Mouse (Mus musculus): ENCODE results near the gene Birc5. TPM values are rescaled to one million over a fixed set of nuclear protein-coding genes. Genes with fewer than 3 reads are reported as not detected.
A peak's percentile ranks its signal among the peaks of the same experiment; 100 is the strongest.

The Birc5 gene
- polyA plus RNA-seq, 1 experiment = 11.6 TPM

- DNase-seq (ENCODE audit: low read depth in 1 of 2, low spot score in 2 of 2) = no peak
- no peaks in the 10 kb centered on the region for H3K4me1 ChIP-seq (ENCODE audit: control insufficient read depth, insufficient read depth, insufficient read length)
- WGBS = 69% methylated on average over 1 of the region's 1 CpGs
- no peaks in the 10 kb centered on the region for H3K27me3 ChIP-seq (ENCODE audit: control insufficient read depth, insufficient read depth, low read length)
- H3K4me3 ChIP-seq (ENCODE audit: extremely low read depth, insufficient read depth, insufficient read length) = no peak overlapping the region
- TF ChIP-seq POLR2A (IDR thresholded peaks at IDR 0.05; ENCODE audit: low read depth, low read length) (no peak), CTCF (IDR thresholded peaks at IDR 0.05; ENCODE audit: extremely low read depth, insufficient read depth, insufficient read length, insufficient replicate concordance) (no peak)
- no peak overlapping the region for H3K27ac ChIP-seq (ENCODE audit: insufficient read depth, low read length)
- 0 out of 2 replicates have a peak, but pooled peaks cover 2% of the 10 kb centered on the region for H3K36me3 ChIP-seq (ENCODE audit: control insufficient read depth, insufficient read depth, low read length)
These were observed 8.1 kb upstream of the Birc5 start for GRCm38 (mm10) chr11:117840910-117841309.

GRCm38 (mm10) chr11:117843434-117843833, 5.6 kb upstream of the Birc5 start:
- peaks cover 8% of the 10 kb centered on the region; the same call in 1 of the 2 replicates for H3K4me1 ChIP-seq (ENCODE audit: control insufficient read depth, insufficient read depth, insufficient read length)
- H3K27ac ChIP-seq (ENCODE audit: insufficient read depth, low read length) = no peak overlapping the region
- 0 out of 2 replicates have a peak, but pooled peaks cover 2% of the 10 kb centered on the region for H3K36me3 ChIP-seq (ENCODE audit: control insufficient read depth, insufficient read depth, low read length)
- 88% methylated on average over 2 of the region's 2 CpGs for WGBS
- DNase-seq (ENCODE audit: low read depth in 1 of 2, low spot score in 2 of 2) = no peak
- no peak overlapping the region for H3K4me3 ChIP-seq (ENCODE audit: extremely low read depth, insufficient read depth, insufficient read length)
- TF ChIP-seq CTCF (IDR thresholded peaks at IDR 0.05; ENCODE audit: extremely low read depth, insufficient read depth, insufficient read length, insufficient replicate concordance) (no peak), POLR2A (IDR thresholded peaks at IDR 0.05; ENCODE audit: low read depth, low read length) (no peak)
- no peaks in the 10 kb centered on the region for H3K27me3 ChIP-seq (ENCODE audit: control insufficient read depth, insufficient read depth, low read length)

GRCm38 (mm10) chr11:117844997-117845396, 4.1 kb upstream of the Birc5 start:
- TF ChIP-seq CTCF (IDR thresholded peaks at IDR 0.05; ENCODE audit: extremely low read depth, insufficient read depth, insufficient read length, insufficient replicate concordance) (no peak), POLR2A (IDR thresholded peaks at IDR 0.05; ENCODE audit: low read depth, low read length) (no peak)
- Histone ChIP-seq H3K4me3 (ENCODE audit: extremely low read depth, insufficient read depth, insufficient read length) (no peak overlapping the region), H3K27me3 (ENCODE audit: control insufficient read depth, insufficient read depth, low read length) (no peaks in the 10 kb centered on the region), H3K36me3 (ENCODE audit: control insufficient read depth, insufficient read depth, low read length) (no peaks in the 10 kb centered on the region), H3K4me1 (ENCODE audit: control insufficient read depth, insufficient read depth, insufficient read length) (peaks cover 8% of the 10 kb centered on the region; the same call in 1 of the 2 replicates), H3K27ac (ENCODE audit: insufficient read depth, low read length) (no peak overlapping the region)
- no peak for DNase-seq (ENCODE audit: low read depth in 1 of 2, low spot score in 2 of 2)
- 90% methylated on average over 2 of the region's 2 CpGs for WGBS

GRCm38 (mm10) chr11:117845651-117846050, 3.4 kb upstream of the Birc5 start:
- DNase-seq (ENCODE audit: low read depth in 1 of 2, low spot score in 2 of 2) = no peak
- H3K4me3 ChIP-seq (ENCODE audit: extremely low read depth, insufficient read depth, insufficient read length) = no peak overlapping the region
- peaks cover 8% of the 10 kb centered on the region; the same call in 1 of the 2 replicates for H3K4me1 ChIP-seq (ENCODE audit: control insufficient read depth, insufficient read depth, insufficient read length)
- H3K36me3 ChIP-seq (ENCODE audit: control insufficient read depth, insufficient read depth, low read length) = no peaks in the 10 kb centered on the region
- WGBS = 97% methylated on average over 2 of the region's 2 CpGs
- H3K27ac ChIP-seq (ENCODE audit: insufficient read depth, low read length) = no peak overlapping the region
- TF ChIP-seq CTCF (IDR thresholded peaks at IDR 0.05; ENCODE audit: extremely low read depth, insufficient read depth, insufficient read length, insufficient replicate concordance) (no peak), POLR2A (IDR thresholded peaks at IDR 0.05; ENCODE audit: low read depth, low read length) (no peak)
- H3K27me3 ChIP-seq (ENCODE audit: control insufficient read depth, insufficient read depth, low read length) = no peaks in the 10 kb centered on the region

GRCm38 (mm10) chr11:117846640-117847039, 2.4 kb upstream of the Birc5 start:
- no peaks in the 10 kb centered on the region for H3K36me3 ChIP-seq (ENCODE audit: control insufficient read depth, insufficient read depth, low read length)
- H3K27ac ChIP-seq (ENCODE audit: insufficient read depth, low read length) = peak overlapping the region; percentile 11; the same call in 1 of the 2 replicates
- peaks cover 8% of the 10 kb centered on the region; the same call in 1 of the 2 replicates for H3K4me1 ChIP-seq (ENCODE audit: control insufficient read depth, insufficient read depth, insufficient read length)
- no peak for DNase-seq (ENCODE audit: low read depth in 1 of 2, low spot score in 2 of 2)
- TF ChIP-seq POLR2A (IDR thresholded peaks at IDR 0.05; ENCODE audit: low read depth, low read length) = no peak
- TF ChIP-seq CTCF (IDR thresholded peaks at IDR 0.05; ENCODE audit: extremely low read depth, insufficient read depth, insufficient read length, insufficient replicate concordance) = no peak
- H3K4me3 ChIP-seq (ENCODE audit: extremely low read depth, insufficient read depth, insufficient read length) = no peak overlapping the region
- H3K27me3 ChIP-seq (ENCODE audit: control insufficient read depth, insufficient read depth, low read length) = no peaks in the 10 kb centered on the region
- WGBS = 61% methylated on average over 5 of the region's 5 CpGs

- no peak for DNase-seq (ENCODE audit: low read depth in 1 of 2, low spot score in 2 of 2)
- Histone ChIP-seq H3K27me3 (ENCODE audit: control insufficient read depth, insufficient read depth, low read length) (no peaks in the 10 kb centered on the region), H3K4me3 (ENCODE audit: extremely low read depth, insufficient read depth, insufficient read length) (peak overlapping the region; percentile 95), H3K4me1 (ENCODE audit: control insufficient read depth, insufficient read depth, insufficient read length) (peaks cover 8% of the 10 kb centered on the region; the same call in 1 of the 2 replicates), H3K36me3 (ENCODE audit: control insufficient read depth, insufficient read depth, low read length) (peaks cover under 1% of the 10 kb centered on the region; the same call in 1 of the 2 replicates), H3K27ac (ENCODE audit: insufficient read depth, low read length) (peak overlapping the region; percentile 97)
- no peak for TF ChIP-seq CTCF (IDR thresholded peaks at IDR 0.05; ENCODE audit: extremely low read depth, insufficient read depth, insufficient read length, insufficient replicate concordance)
- no peak for TF ChIP-seq POLR2A (IDR thresholded peaks at IDR 0.05; ENCODE audit: low read depth, low read length)
- WGBS = 73% methylated on average over 7 of the region's 7 CpGs
These were observed 1.3 kb upstream of the Birc5 start for GRCm38 (mm10) chr11:117847593-117848215.

Data from spleen, adult 2 months (tissue).